Mouse (Mus musculus) heart, embryonic 14.5 days (tissue): ENCODE results near the gene Nup37. TPM values are rescaled to one million over a fixed set of nuclear protein-coding genes. Genes with fewer than 3 reads are reported as not detected.

Source experiments
- ATAC-seq: fragments of 200-750 bp; cut with Nextera tagmentation; 2 replicates; pipeline ENCODE4 v1.8.0; 2017; ENCODE audit warnings: low read depth, moderate TSS enrichment; ENCODE audit not compliant: insufficient number of reproducible peaks, insufficient read depth, low FRiP score
- H3K27ac ChIP-seq, 2 experiments: fragments of 200-500 bp in 1 of 2; fragments of 300-500 bp in 1 of 2; sonication (generic) in 1 of 2; replicated peaks in 1 of 2; 2 replicates each; pipeline ENCODE4 v1.5.1; 2012 to 2014; ENCODE audit warnings: low read depth in 2 of 2, low read length in 2 of 2, control low read depth in 1 of 2, mild to moderate bottlenecking in 1 of 2, mixed read lengths in 1 of 2; ENCODE audit not compliant: control insufficient read depth in 1 of 2, insufficient read depth in 1 of 2
- H3K27me3 ChIP-seq: fragments of 300-500 bp; sonication (generic); 2 replicates; pipeline ENCODE4 v1.6.1; 2014; ENCODE audit warnings: mild to moderate bottlenecking, low read length, control low read depth; ENCODE audit not compliant: control insufficient read depth, insufficient read depth
- H3K36me3 ChIP-seq: fragments of 300-500 bp; sonication (generic); 2 replicates; pipeline ENCODE4 v1.6.1; 2014; ENCODE audit warnings: mild to moderate bottlenecking, control low read depth, low read length, mixed read lengths; ENCODE audit not compliant: control insufficient read depth, insufficient read depth
- H3K4me1 ChIP-seq, 2 experiments: fragments of 200-500 bp in 1 of 2; fragments of 300-500 bp in 1 of 2; sonication (generic) in 1 of 2; 2 replicates each; pipeline ENCODE4 v1.6.1; 2012 to 2014; ENCODE audit warnings: low read length in 2 of 2, control low read depth in 1 of 2, mixed read lengths in 1 of 2; ENCODE audit not compliant: control insufficient read depth in 2 of 2, insufficient read depth in 2 of 2
- H3K4me2 ChIP-seq: fragments of 300-500 bp; sonication (generic); 2 replicates; pipeline ENCODE4 v1.6.1; 2014; ENCODE audit warnings: mild to moderate bottlenecking, low read length
- H3K4me3 ChIP-seq, 2 experiments: fragments of 200-500 bp in 1 of 2; fragments of 300-500 bp in 1 of 2; sonication (generic) in 1 of 2; 2 replicates each; pipeline ENCODE4 v1.5.1; 2012 to 2014; ENCODE audit warnings: low read length in 2 of 2, mild to moderate bottlenecking in 2 of 2, control low read depth in 1 of 2, low read depth in 1 of 2, moderate library complexity in 1 of 2; ENCODE audit not compliant: control insufficient read depth in 1 of 2, insufficient read depth in 1 of 2
- H3K9ac ChIP-seq: fragments of 300-500 bp; sonication (generic); 2 replicates; pipeline ENCODE4 v1.6.1; 2014; ENCODE audit warnings: mild to moderate bottlenecking, low read length
- H3K9me3 ChIP-seq: fragments of 300-500 bp; sonication (generic); 2 replicates; pipeline ENCODE4 v1.6.1; 2016; ENCODE audit warnings: low read length, control low read depth; ENCODE audit not compliant: control insufficient read depth
- WGBS: fragments of 180-500 bp; shearing (Covaris S2); extraction: QIAGEN DNeasy Blood & Tissue Kit; methylation state at CpG from one replicate; pipeline ENCODE4 v1.1.7; 2014; 5-methylcytosine and 5-hydroxymethylcytosine counted together
- polyA plus RNA-seq: library from polyadenylated mRNA; unstranded; fragments of >200 nt; fragmentation: Nextera tagmentation; extraction: Ambion mirVana; gene quantifications from 2 replicates; pipeline ENCODE4 v1.2.1, GENCODE M21; 2014

Gene Nup37
- polyA plus RNA-seq, 1 experiment from 2014 or later = 39.7 TPM

DNA sequence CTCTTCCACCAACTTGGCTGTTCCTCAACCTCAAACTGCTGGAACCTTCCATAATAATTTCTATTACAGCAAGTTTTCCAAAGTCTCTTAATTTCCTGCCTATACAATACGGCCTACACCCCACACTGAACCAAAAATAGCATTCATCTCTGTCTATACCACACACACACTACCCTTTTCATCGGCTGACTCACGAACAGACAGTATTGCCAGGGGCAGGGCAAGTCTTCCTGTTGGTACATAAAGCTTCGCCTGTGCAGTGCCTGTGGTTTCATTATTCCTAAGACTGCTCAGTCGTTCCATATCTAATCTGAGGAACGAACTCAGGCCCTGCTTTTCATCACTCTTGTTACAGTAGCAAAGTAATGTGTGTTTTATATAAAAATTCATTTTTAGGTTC lies 4.9 kb downstream of the Nup37 start:
- Histone ChIP-seq H3K4me3 (no peak overlapping the region), H3K9me3 (no peaks in the 10 kb centered on the region), H3K4me2 (no peak overlapping the region), H3K27ac (no peak overlapping the region), H3K27me3 (no peaks in the 10 kb centered on the region), H3K9ac (no peak overlapping the region), H3K4me1 (0 out of 4 replicates have a peak, but pooled peaks cover 0 to 3% of the 10 kb centered on the region in 2 experiments), H3K36me3 (peaks cover 70% of the 10 kb centered on the region)
- WGBS = 74% methylated on average over 6 of the region's 6 CpGs
- no peak for ATAC-seq

DNA sequence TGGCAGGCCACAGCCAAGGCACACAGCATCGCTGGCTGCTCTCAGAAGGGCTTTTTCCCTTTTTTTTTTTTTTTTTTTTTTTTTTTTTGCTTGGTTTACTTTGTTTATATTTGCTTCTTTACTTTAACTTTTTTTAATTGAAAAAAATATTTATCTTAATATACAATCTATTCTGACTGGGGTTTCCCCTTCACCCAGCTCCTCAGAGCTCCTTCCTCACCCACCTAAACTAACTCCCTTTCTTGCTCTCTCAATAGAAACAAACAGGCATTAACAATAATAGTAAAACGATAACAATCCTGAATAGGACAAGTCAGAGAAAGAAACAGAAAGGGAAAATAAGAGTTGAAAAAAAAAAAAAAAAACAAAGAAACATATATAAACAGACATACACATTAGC lies 15.3 kb downstream of the Nup37 start:
- Histone ChIP-seq H3K4me1 (no peaks in the 10 kb centered on the region), H3K9ac (no peak overlapping the region), H3K9me3 (no peaks in the 10 kb centered on the region), H3K4me2 (no peak overlapping the region), H3K27ac (no peak overlapping the region), H3K27me3 (no peaks in the 10 kb centered on the region), H3K36me3 (peaks cover 64% of the 10 kb centered on the region), H3K4me3 (no peak overlapping the region)
- 94% methylated on average over 2 of the region's 2 CpGs for WGBS
- no peak for ATAC-seq

DNA sequence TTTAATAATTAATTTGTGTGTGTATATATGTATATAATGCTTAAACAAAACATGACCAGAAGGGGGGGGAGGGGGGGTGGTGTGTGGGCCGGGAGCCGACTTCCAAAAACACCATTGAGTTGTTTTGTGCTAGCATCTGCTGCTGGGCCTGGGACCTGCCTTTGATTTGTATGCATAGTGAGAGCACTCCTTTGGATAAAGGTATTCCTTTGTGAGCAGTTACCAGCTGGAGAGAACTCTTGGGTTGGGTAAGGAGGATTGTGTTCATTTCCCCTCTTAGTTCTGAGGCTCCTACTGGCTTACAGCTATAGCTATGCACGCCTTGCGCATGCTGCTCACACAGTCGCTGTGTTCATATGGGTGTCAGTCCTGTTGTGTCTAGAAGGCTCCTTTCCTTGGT lies 15.9 kb downstream of the Nup37 start:
- Histone ChIP-seq H3K9me3 (no peaks in the 10 kb centered on the region), H3K9ac (no peak overlapping the region), H3K27ac (no peak overlapping the region), H3K4me1 (no peaks in the 10 kb centered on the region), H3K27me3 (no peaks in the 10 kb centered on the region), H3K4me3 (no peak overlapping the region), H3K4me2 (no peak overlapping the region), H3K36me3 (peaks cover 58% of the 10 kb centered on the region)
- 94% methylated on average over 5 of the region's 5 CpGs for WGBS
- no peak for ATAC-seq

DNA sequence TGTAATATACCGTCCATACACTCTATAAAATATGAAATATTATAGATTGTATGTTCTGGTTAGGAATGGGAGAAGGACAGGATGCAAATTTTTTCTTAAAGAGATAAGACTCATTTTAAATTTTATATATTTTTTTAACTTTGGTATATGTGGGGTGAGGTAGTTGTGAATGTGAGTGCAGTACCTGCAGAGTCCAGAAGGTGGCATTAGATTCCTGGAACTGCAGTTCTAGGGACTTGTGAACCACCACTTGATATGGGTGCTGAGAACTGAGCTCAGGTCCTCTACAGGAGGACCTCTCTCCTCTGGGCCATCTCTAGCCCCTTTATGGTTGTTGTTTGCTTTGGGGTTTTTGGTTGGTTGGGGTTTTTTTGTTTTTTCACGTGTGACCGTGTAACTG lies 19.4 kb downstream of the Nup37 start:
- 93% methylated on average over 3 of the region's 3 CpGs for WGBS
- Histone ChIP-seq H3K4me1 (no peaks in the 10 kb centered on the region), H3K4me3 (no peak overlapping the region), H3K9me3 (no peaks in the 10 kb centered on the region), H3K27ac (no peak overlapping the region), H3K27me3 (no peaks in the 10 kb centered on the region), H3K4me2 (no peak overlapping the region), H3K9ac (no peak overlapping the region), H3K36me3 (peaks cover 31% of the 10 kb centered on the region)
- no peak for ATAC-seq

DNA sequence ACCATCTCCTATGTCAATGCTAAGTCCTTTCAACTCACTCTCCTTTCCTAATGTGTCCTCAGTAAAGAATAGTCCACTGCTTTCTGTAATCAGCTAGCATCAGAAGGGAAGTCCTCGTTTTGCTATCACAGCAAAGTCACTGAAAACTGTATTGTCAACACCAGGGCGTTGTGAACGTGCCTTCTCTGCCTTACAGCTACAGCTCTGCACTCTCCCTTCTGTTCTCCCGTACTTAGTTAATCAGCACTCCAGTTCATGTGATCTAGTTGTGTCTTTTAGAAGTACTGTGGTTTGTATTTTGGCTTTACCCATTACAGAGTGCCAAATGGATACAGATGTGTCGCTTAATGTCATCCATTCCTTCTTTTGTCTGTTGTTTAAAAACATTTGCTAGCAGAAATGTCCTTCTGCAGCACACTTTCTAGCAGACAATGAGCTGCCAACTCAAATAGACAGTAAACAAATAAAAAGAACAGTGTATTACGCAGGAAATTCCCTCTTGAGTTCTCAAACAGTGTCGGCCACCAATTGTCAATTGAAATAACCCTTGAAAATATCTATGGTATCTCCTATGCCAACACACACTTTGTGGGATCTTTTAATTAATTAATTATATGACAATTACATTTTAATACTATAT lies 20.8 kb downstream of the Nup37 start:
- H3K4me3 ChIP-seq = no peak overlapping the region
- WGBS = 63% methylated on average over 7 of the region's 7 CpGs
- no peak overlapping the region for H3K4me2 ChIP-seq
- peaks cover 30% of the 10 kb centered on the region for H3K36me3 ChIP-seq
- no peaks in the 10 kb centered on the region for H3K27me3 ChIP-seq
- H3K4me1 ChIP-seq = no peaks in the 10 kb centered on the region
- H3K27ac ChIP-seq = no peak overlapping the region
- H3K9ac ChIP-seq = no peak overlapping the region
- no peak for ATAC-seq
- no peaks in the 10 kb centered on the region for H3K9me3 ChIP-seq

DNA sequence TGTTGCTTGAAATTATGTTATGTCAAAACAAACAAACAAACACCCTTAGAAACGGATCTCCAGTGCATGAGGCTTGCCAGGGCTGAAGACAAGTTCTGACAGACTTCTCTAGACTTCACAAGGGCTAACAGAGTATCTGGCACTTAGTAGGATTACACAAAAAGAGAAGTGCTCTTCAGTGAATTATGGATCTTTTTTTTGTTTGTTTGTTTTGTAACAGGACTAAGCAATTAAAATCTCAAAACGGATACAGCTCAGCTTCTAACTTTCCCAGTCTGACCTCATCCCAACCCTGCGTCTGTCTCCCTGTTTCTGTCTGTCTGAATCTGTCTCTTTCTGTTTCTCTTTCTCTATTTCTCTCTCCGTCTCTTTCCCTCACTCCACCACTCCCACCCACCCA lies 53.7 kb downstream of the Nup37 start:
- ATAC-seq = no peak
- H3K9me3 ChIP-seq = no peaks in the 10 kb centered on the region
- 7% methylated on average over 4 of the region's 4 CpGs for WGBS
- peak overlapping the region; percentile 80 for H3K9ac ChIP-seq
- peaks cover 0 to 5% of the 10 kb centered on the region in 2 experiments; a peak in 2 of 4 replicates for H3K4me1 ChIP-seq
- no peaks in the 10 kb centered on the region for H3K27me3 ChIP-seq
- peaks cover 6% of the 10 kb centered on the region; the same call in 1 of the 2 replicates for H3K36me3 ChIP-seq
- no peak overlapping the region for H3K27ac ChIP-seq
- H3K4me3 ChIP-seq = peak overlapping the region in 1 of 2 experiments; percentile 61; a peak in 2 of 4 replicates
- H3K4me2 ChIP-seq = peak overlapping the region; percentile 68

DNA sequence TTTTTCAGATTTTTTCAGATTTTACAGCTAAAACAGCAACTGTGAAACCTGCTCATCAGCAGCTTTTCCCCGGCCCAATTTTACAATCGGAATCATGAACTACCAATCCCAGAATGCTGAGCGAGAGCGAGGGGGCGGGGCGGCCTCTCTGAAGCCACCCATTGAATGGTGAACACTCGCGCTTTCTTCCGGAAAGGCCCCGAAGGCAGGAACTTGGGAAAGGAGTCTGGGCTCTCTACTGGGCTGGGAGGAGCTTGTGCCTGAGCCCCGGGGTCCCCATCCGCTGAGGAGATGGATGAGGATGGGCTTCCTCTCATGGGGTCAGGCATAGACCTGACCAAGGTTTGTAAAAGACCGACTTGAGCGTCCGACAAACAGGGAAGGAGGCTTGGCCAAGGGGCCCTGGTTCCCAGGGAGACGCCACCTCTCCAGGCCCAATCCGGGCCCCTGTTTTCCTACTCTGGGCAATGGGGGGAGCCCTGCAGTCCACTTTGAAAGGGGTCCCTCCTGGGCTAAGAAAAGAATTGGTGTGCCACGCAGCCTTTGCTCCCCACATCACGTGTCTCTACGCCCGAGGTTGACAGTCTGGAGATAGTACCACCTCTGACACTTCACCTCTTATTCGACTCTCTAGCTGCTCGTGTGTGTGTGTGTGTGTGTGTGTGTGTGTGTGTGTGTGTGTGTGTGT lies 54.3 kb downstream of the Nup37 start, which contains the start of gene Washc3:
Washc3 (plus strand) TSS at position 143 of the 688 bp plus-strand sequence.
- Histone ChIP-seq H3K27me3 (no peaks in the 10 kb centered on the region), H3K4me3 (peak within 1 kb of the TSS; percentile 61 to 96), H3K9ac (peak within 1 kb of the TSS; percentile 80), H3K4me1 (peaks cover 0 to 5% of the 10 kb centered on the region in 2 experiments; a peak in 2 of 4 replicates), H3K9me3 (no peaks in the 10 kb centered on the region), H3K4me2 (peak within 1 kb of the TSS; percentile 68), H3K27ac (peak within 1 kb of the TSS; percentile 48 to 74), H3K36me3 (peaks cover 6% of the 10 kb centered on the region; the same call in 1 of the 2 replicates)
- under 1% methylated on average over 23 of the region's 23 CpGs for WGBS
- peak; percentile 96 for ATAC-seq
